Comparison of ENCODE assay signal across 16 mouse cellular contexts in the genomic region with DNA sequence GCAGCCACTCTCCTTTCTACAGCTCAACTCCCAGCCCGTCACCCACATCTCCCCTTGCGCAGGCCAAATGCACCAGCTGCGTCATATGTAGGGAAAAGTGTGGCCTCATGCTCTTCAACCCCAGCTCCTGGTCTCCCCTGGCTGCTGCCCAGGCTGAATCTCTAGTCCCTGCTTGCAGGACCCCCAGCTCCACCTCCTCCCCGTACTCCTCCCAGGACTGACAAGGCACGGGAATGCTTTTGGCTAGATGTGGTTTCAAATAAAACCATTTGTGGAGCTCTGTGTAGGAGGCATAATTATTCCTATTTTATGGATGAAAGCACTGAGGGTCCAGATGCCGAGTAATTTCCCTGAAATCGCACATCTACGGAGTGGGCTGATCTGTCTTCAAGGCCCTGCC. TPM values are rescaled to one million over a fixed set of nuclear protein-coding genes. Genes with fewer than 3 reads are reported as not detected.
DNase-seq lines count a peak whose midpoint lies in the region.
"Had no signal": no experiment of that assay in that cellular context is flagged by ENCODE, and none has a peak within 500 bp of the region (broad histone marks: within the 10 kb centered on the region; RNA-seq: fewer than 3 reads in every experiment).

No protein-coding gene starts in this region.

- peak; percentile 47 to 64 for DNase-seq in left cerebral cortex, adult 18-20 months (ENCODE audit: low spot score in 2 of 2)
- DNase-seq in left cerebral cortex, postnatal 14 days (ENCODE audit: low spot score in 2 of 2) = no peak
- peak; percentile 80 for DNase-seq in brain, adult 2 months (ENCODE audit: low read depth, low spot score)
- DNase-seq in layer of hippocampus, adult 11-12 months (ENCODE audit: low spot score) = peak; percentile 43
- peak; percentile 32 to 33 for DNase-seq in layer of hippocampus, postnatal 10 days (ENCODE audit: low spot score in 2 of 2)
- no peak for DNase-seq in adrenal gland, postnatal 25 days
- DNase-seq in cerebellum, adult 11-12 months = no peak
- DNase-seq: adrenal gland, adult 2 months; B cell, adult 2 months; cerebellum, adult 9-10 months; heart, postnatal 36 days; kidney, adult 8-10 months; lung, embryonic 14.5 days; right cerebral cortex, postnatal 4 days; thymus, postnatal 36 days had no signal

- intact Hi-C loops in left cerebral cortex, postnatal 14 days (cut with DNase I) = no loop called here

RNA-seq across cellular contexts. Expression of gene Scn8a, which starts 37.5 kb away (rescaled TPM):
- 100 to 1,000 TPM; 197 to 226 TPM for total RNA-seq in left cerebral cortex, adult 18-20 months (2021)
- 100 to 1,000 TPM; 203 to 219 TPM for total RNA-seq in left cerebral cortex, postnatal 14 days (2021)
- 100 to 1,000 TPM; 174 to 175 TPM for total RNA-seq in layer of hippocampus, postnatal 10 days (2021)
- total RNA-seq in adrenal gland, postnatal 25 days (2021) = 4.4 and 4.8 TPM in 2 replicates
- total RNA-seq: monocyte, adult 5-6 weeks had no signal

Comparison
In these comparisons a context has a peak if more than half of its experiments do, and no peak if none do; other contexts are left out.
1. DNase-seq: peak in left cerebral cortex, adult 18-20 months (2 of 2), brain, adult 2 months (single experiment), layer of hippocampus, adult 11-12 months (single experiment) and layer of hippocampus, postnatal 10 days (2 of 2); none in left cerebral cortex, postnatal 14 days (0 of 2), adrenal gland, postnatal 25 days (single experiment) and cerebellum, adult 11-12 months (single experiment).
2. RNA of gene Scn8a, which starts 37.5 kb away (total RNA-seq): 197 to 226 TPM in left cerebral cortex, adult 18-20 months, 203 to 219 TPM in left cerebral cortex, postnatal 14 days and 174 to 175 TPM in layer of hippocampus, postnatal 10 days; 4.4 to 4.8 TPM in adrenal gland, postnatal 25 days; every median in the first group is over 10 times any median in the second.